Mouse (Mus musculus) MEL (cell line): ENCODE data around the gene Ugt1a6b. TPM values are rescaled to one million over a fixed set of nuclear protein-coding genes. Genes with fewer than 3 reads are reported as not detected.

Experiments used
- DNase-seq: peaks from one replicate; pipeline ENCODE4 v3.0.0; 2011; ENCODE audit warnings: low read depth, low spot score
- H3K27ac ChIP-seq: 2 replicates; pipeline ENCODE4 v1.5.1; 2012; ENCODE audit warnings: low read depth, mild to moderate bottlenecking, control low read depth, low read length, moderate library complexity; ENCODE audit not compliant: control insufficient read depth
- H3K27me3 ChIP-seq, 2 experiments: fragments of 150-350 bp in 1 of 2; sonication (generic) in 1 of 2; 2 replicates each; pipeline ENCODE4 v1.6.1; 2012; ENCODE audit warnings: low read length in 2 of 2, mild to moderate bottlenecking in 2 of 2, improper control_type of control experiment in 1 of 2, moderate library complexity in 1 of 2; ENCODE audit not compliant: insufficient read depth in 2 of 2, control insufficient read depth in 1 of 2
- H3K36me3 ChIP-seq, 2 experiments: 2 replicates each; pipeline ENCODE4 v1.6.1; 2012 to 2014; ENCODE audit warnings: low read length in 2 of 2, improper control_type of control experiment in 1 of 2, inconsistent platforms in 1 of 2, mild to moderate bottlenecking in 1 of 2; ENCODE audit not compliant: insufficient read depth in 2 of 2, control insufficient read depth in 1 of 2
- H3K4me1 ChIP-seq, 2 experiments: fragments of 150-350 bp in 1 of 2; sonication (generic) in 1 of 2; 2 replicates each; pipeline ENCODE4 v1.6.1; 2012; ENCODE audit warnings: low read length in 2 of 2, improper control_type of control experiment in 1 of 2, mild to moderate bottlenecking in 1 of 2; ENCODE audit not compliant: insufficient read depth in 2 of 2, control insufficient read depth in 1 of 2
- H3K4me3 ChIP-seq, 2 experiments: fragments of 150-350 bp in 1 of 2; sonication (generic) in 1 of 2; 2 replicates each; pipeline ENCODE4 v1.5.1; 2012; ENCODE audit warnings: low read depth in 2 of 2, low read length in 2 of 2, mild to moderate bottlenecking in 2 of 2, moderate library complexity in 2 of 2, control low read depth in 1 of 2, improper control_type of control experiment in 1 of 2; ENCODE audit not compliant: control insufficient read depth in 1 of 2, insufficient read depth in 1 of 2
- H3K79me2 ChIP-seq: 2 replicates; pipeline ENCODE4 v1.6.1; 2012; ENCODE audit warnings: mild to moderate bottlenecking, low read length, moderate library complexity; ENCODE audit not compliant: control insufficient read depth, poor library complexity, insufficient read depth
- H3K9ac ChIP-seq: 2 replicates; pipeline ENCODE4 v1.6.1; 2012; ENCODE audit warnings: low read depth, mild to moderate bottlenecking, control low read depth, low read length, moderate library complexity; ENCODE audit not compliant: control insufficient read depth, poor library complexity, severe bottlenecking
- H3K9me3 ChIP-seq: fragments of 150-350 bp; sonication (generic); replicated peaks from 2 replicates; pipeline ENCODE4 v1.6.1; 2012; ENCODE audit warnings: mild to moderate bottlenecking, low read length, improper control_type of control experiment, moderate library complexity; ENCODE audit not compliant: insufficient read depth
- CHD1 ChIP-seq: IDR thresholded peaks from 2 replicates; pipeline ENCODE4 v1.6.1; 2012; ENCODE audit warnings: low read depth, mild to moderate bottlenecking, inconsistent platforms, low read length, improper control_type of control experiment
- CHD2 ChIP-seq: IDR thresholded peaks from 2 replicates; pipeline ENCODE4 v1.6.1; 2011; ENCODE audit warnings: low read length, improper control_type of control experiment
- CTCF ChIP-seq, 3 experiments: IDR thresholded peaks in 2 of 3; conservative IDR thresholded peaks in 1 of 3; 2 replicates each; pipeline ENCODE4 v1.5.1; 2011 to 2012; ENCODE audit warnings: low read length in 3 of 3, low read depth in 2 of 3, mild to moderate bottlenecking in 2 of 3, improper control_type of control experiment in 1 of 3, inconsistent platforms in 1 of 3, mixed read lengths in 1 of 3, moderate library complexity in 1 of 3; ENCODE audit not compliant: control insufficient read depth in 1 of 3, insufficient read depth in 1 of 3, poor library complexity in 1 of 3, severe bottlenecking in 1 of 3
- E2F4 ChIP-seq: IDR thresholded peaks from 2 replicates; pipeline ENCODE4 v1.6.1; 2011; ENCODE audit warnings: low read depth, low read length, improper control_type of control experiment, borderline replicate concordance
- EP300 ChIP-seq, 2 experiments: IDR thresholded peaks; 2 replicates each; pipeline ENCODE4 v1.6.1; 2011; ENCODE audit warnings: improper control_type of control experiment in 2 of 2, low read length in 2 of 2, low read depth in 1 of 2, mild to moderate bottlenecking in 1 of 2
- ETS1 ChIP-seq: IDR thresholded peaks from 2 replicates; pipeline ENCODE4 v1.6.1; 2012; ENCODE audit warnings: low read depth, mild to moderate bottlenecking, inconsistent platforms, low read length, improper control_type of control experiment, moderate library complexity
- GATA1 ChIP-seq: IDR thresholded peaks from 2 replicates; pipeline ENCODE4 v1.6.1; 2011; ENCODE audit warnings: low read depth, low read length, improper control_type of control experiment
- HCFC1 ChIP-seq: IDR thresholded peaks from 2 replicates; pipeline ENCODE4 v1.6.1; 2012; ENCODE audit warnings: low read depth, mild to moderate bottlenecking, inconsistent platforms, low read length, improper control_type of control experiment, moderate library complexity
- MAFK ChIP-seq: IDR thresholded peaks from 2 replicates; pipeline ENCODE4 v1.6.1; 2011; ENCODE audit warnings: low read depth, mild to moderate bottlenecking, low read length, improper control_type of control experiment, borderline replicate concordance
- MEF2A ChIP-seq: IDR thresholded peaks from 2 replicates; pipeline ENCODE4 v1.6.1; 2014; ENCODE audit warnings: low read depth, mild to moderate bottlenecking, inconsistent platforms, low read length, improper control_type of control experiment; ENCODE audit not compliant: poor library complexity, insufficient replicate concordance, severe bottlenecking; ENCODE audit errors: extremely low read depth
- MYB ChIP-seq: IDR thresholded peaks from 2 replicates; pipeline ENCODE4 v1.6.1; 2011; ENCODE audit warnings: mild to moderate bottlenecking, low read depth, low read length, improper control_type of control experiment
- MYC ChIP-seq: IDR thresholded peaks from 2 replicates; pipeline ENCODE4 v1.6.1; 2011; ENCODE audit warnings: low read depth, mild to moderate bottlenecking, low read length, improper control_type of control experiment, moderate library complexity
- NELFE ChIP-seq: IDR thresholded peaks from 2 replicates; pipeline ENCODE4 v1.6.1; 2011; ENCODE audit warnings: low read depth, low read length, improper control_type of control experiment
- NRF1 ChIP-seq: IDR thresholded peaks from 2 replicates; pipeline ENCODE4 v1.6.1; 2014; ENCODE audit warnings: low read depth, mild to moderate bottlenecking, inconsistent platforms, low read length, improper control_type of control experiment, moderate library complexity; ENCODE audit not compliant: poor library complexity, insufficient read depth, severe bottlenecking
- POLR2AphosphoS2 ChIP-seq: IDR thresholded peaks from 2 replicates; pipeline ENCODE4 v1.6.1; 2011; ENCODE audit warnings: low read length, improper control_type of control experiment
- POLR2AphosphoS5 ChIP-seq: IDR thresholded peaks from 2 replicates; pipeline ENCODE4 v1.6.1; 2012; ENCODE audit warnings: low read depth, borderline replicate concordance, mild to moderate bottlenecking, inconsistent platforms, low read length, moderate library complexity, mixed read lengths
- RCOR1 ChIP-seq: IDR thresholded peaks from 2 replicates; pipeline ENCODE4 v1.6.1; 2012; ENCODE audit warnings: low read depth, mild to moderate bottlenecking, inconsistent platforms, low read length, improper control_type of control experiment
- SIN3A ChIP-seq: IDR thresholded peaks from 2 replicates; pipeline ENCODE4 v1.6.1; 2012; ENCODE audit warnings: low read length, improper control_type of control experiment, inconsistent platforms
- SMC3 ChIP-seq: IDR thresholded peaks from 2 replicates; pipeline ENCODE4 v1.6.1; 2011; ENCODE audit warnings: low read depth, low read length, improper control_type of control experiment
- TAL1 ChIP-seq: IDR thresholded peaks from 2 replicates; pipeline ENCODE4 v1.6.1; 2012; ENCODE audit warnings: mild to moderate bottlenecking, inconsistent platforms, low read length, moderate library complexity, mixed read lengths
- TBP ChIP-seq: IDR thresholded peaks from 2 replicates; pipeline ENCODE4 v1.8.0; 2011; ENCODE audit warnings: low read depth, low read length, improper control_type of control experiment
- TCF12 ChIP-seq: IDR thresholded peaks from 2 replicates; pipeline ENCODE4 v1.6.1; 2014; ENCODE audit warnings: low read depth, mild to moderate bottlenecking, inconsistent platforms, low read length, improper control_type of control experiment, moderate library complexity
- USF1 ChIP-seq: IDR thresholded peaks from 2 replicates; pipeline ENCODE4 v1.6.1; 2014; ENCODE audit warnings: low read depth, mild to moderate bottlenecking, inconsistent platforms, low read length, improper control_type of control experiment, moderate library complexity
- USF2 ChIP-seq, 2 experiments: IDR thresholded peaks; 2 replicates each; pipeline ENCODE4 v1.6.1; 2011 to 2012; ENCODE audit warnings: improper control_type of control experiment in 2 of 2, low read length in 2 of 2, borderline replicate concordance in 1 of 2, inconsistent platforms in 1 of 2, low read depth in 1 of 2, mild to moderate bottlenecking in 1 of 2; ENCODE audit not compliant: insufficient read depth in 1 of 2
- ZNF384 ChIP-seq: IDR thresholded peaks from 2 replicates; pipeline ENCODE4 v1.6.1; 2012; ENCODE audit warnings: low read depth, mild to moderate bottlenecking, inconsistent platforms, low read length, improper control_type of control experiment
- polyA plus RNA-seq, 2 experiments: library from polyadenylated mRNA; stranded (reverse) in 1 of 2; unstranded in 1 of 2; fragments of >175 nt in 1 of 2; fragments of >200 nt in 1 of 2; gene quantifications; 2 replicates each; pipeline versions ENCODE4 v1.2.1 to v1.2.4; 2012; ENCODE audit warnings: low replicate concordance in 2 of 2, low read depth in 1 of 2; ENCODE audit not compliant: insufficient read length in 2 of 2, insufficient read depth in 1 of 2, missing spikeins in 1 of 2
- total RNA-seq: library from RNA; depleted of rRNA; stranded (reverse); fragments of 300-350 nt; gene quantifications from 2 replicates; pipeline ENCODE4 v1.2.3, GENCODE M21; 2012

Ugt1a6b gene
- total and polyA plus RNA-seq, 3 experiments, result not detected

- no peak for TF ChIP-seq NELFE
- no peak for TF ChIP-seq CHD2
Observed at GRCm38 (mm10) chr1:88200456-88200855, 97.4 kb downstream of the Ugt1a6b start, which contains the start of gene Ugt1a2 (continued).

- H3K4me1 ChIP-seq, result no peaks in the 10 kb centered on the region
Observed at GRCm38 (mm10) chr1:88205294-88205922, 102.4 kb downstream of the Ugt1a6b start, which contains the start of gene Dnajb3. Dnajb3 (minus strand) TSS chr1:88205782.

GRCm38 (mm10) chr1:88206843-88207479 lies 103.9 kb downstream of the Ugt1a6b start:
- Histone ChIP-seq H3K4me3 (no peak overlapping the region), H3K27ac (peak overlapping the region; percentile 39), H3K9ac (no peak overlapping the region), H3K79me2 (no peaks in the 10 kb centered on the region), H3K27me3 (no peaks in the 10 kb centered on the region), H3K4me1 (no peaks in the 10 kb centered on the region), H3K9me3 (no peaks in the 10 kb centered on the region), H3K36me3 (peaks cover 0 to 4% of the 10 kb centered on the region in 2 experiments; a peak in 2 of 4 replicates)
- TF ChIP-seq SIN3A, result no peak
- peak; percentile 74 for TF ChIP-seq TCF12
- peak; percentile 35; the same call in 1 of the 2 replicates for TF ChIP-seq TAL1
- TF ChIP-seq ETS1, result 0 out of 2 replicates have a peak, but pooled peaks have one; percentile 22
- TF ChIP-seq EP300 (IDR thresholded peaks at IDR 0.05; ENCODE audit: low read depth in 1 of 2, low read length in 2 of 2), result peak; percentile 70 to 74
- TF ChIP-seq CHD2, result no peak
- no peak for TF ChIP-seq MYC
- TF ChIP-seq ZNF384, result no peak
- TF ChIP-seq POLR2AphosphoS2, result no peak
- TF ChIP-seq USF1, result no peak
- no peak for TF ChIP-seq RCOR1
- no peak for TF ChIP-seq CTCF (IDR thresholded peaks at IDR 0.05 in 2 of 3, conservative IDR thresholded peaks at IDR 0.05 in 1 of 3; ENCODE audit: control insufficient read depth in 1 of 3, insufficient read depth in 1 of 3, low read depth in 2 of 3, low read length in 3 of 3, poor library complexity in 1 of 3, severe bottlenecking in 1 of 3)
- TF ChIP-seq USF2 (IDR thresholded peaks at IDR 0.05; ENCODE audit: borderline replicate concordance in 1 of 2, insufficient read depth in 1 of 2, low read depth in 1 of 2, low read length in 2 of 2), result no peak
- no peak for TF ChIP-seq E2F4
- no peak for TF ChIP-seq POLR2AphosphoS5
- TF ChIP-seq NRF1, result no peak
- TF ChIP-seq SMC3, result no peak
- peak; percentile 84 for TF ChIP-seq GATA1
- no peak for TF ChIP-seq MAFK
- DNase-seq, result peak; percentile 53

More at GRCm38 (mm10) chr1:88205294-88205922, 102.4 kb downstream of the Ugt1a6b start, which contains the start of gene Dnajb3:
- TF ChIP-seq USF1, result no peak
- TF ChIP-seq NRF1, result no peak
- TF ChIP-seq ZNF384, result no peak
- no peak for TF ChIP-seq POLR2AphosphoS2
- no peak for TF ChIP-seq TAL1
- no peak for TF ChIP-seq RCOR1
- TF ChIP-seq MYB, result no peak
- no peak for TF ChIP-seq SIN3A
- TF ChIP-seq POLR2AphosphoS5, result no peak
- TF ChIP-seq MYC, result no peak
- no peak for TF ChIP-seq MEF2A
- TF ChIP-seq CHD1, result no peak
- no peak for TF ChIP-seq GATA1
- TF ChIP-seq E2F4, result no peak
- no peak for TF ChIP-seq HCFC1
- TF ChIP-seq CTCF (IDR thresholded peaks at IDR 0.05 in 2 of 3, conservative IDR thresholded peaks at IDR 0.05 in 1 of 3; ENCODE audit: control insufficient read depth in 1 of 3, insufficient read depth in 1 of 3, low read depth in 2 of 3, low read length in 3 of 3, poor library complexity in 1 of 3, severe bottlenecking in 1 of 3), result no peak
- TF ChIP-seq TBP, result no peak
- Histone ChIP-seq H3K4me3 (no peak within 1 kb of the TSS), H3K36me3 (peaks cover 0 to 4% of the 10 kb centered on the region in 2 experiments; a peak in 2 of 4 replicates), H3K9me3 (no peaks in the 10 kb centered on the region), H3K79me2 (no peaks in the 10 kb centered on the region), H3K27ac (no peak within 1 kb of the TSS), H3K9ac (no peak within 1 kb of the TSS), H3K27me3 (peaks cover 0 to 3% of the 10 kb centered on the region in 2 experiments; a peak in 1 of 4 replicates)
- no peak for DNase-seq
